Mouse (Mus musculus) T-cell, adult 66 days (primary cell): ENCODE data around the gene Krt4. TPM values are rescaled to one million over a fixed set of nuclear protein-coding genes. Genes with fewer than 3 reads are reported as not detected.

ENCODE experiments used
- total RNA-seq, 2 experiments: library from RNA; stranded (reverse); gene quantifications; 3 replicates in 1 of 2; 4 replicates in 1 of 2; pipeline ENCODE4 v1.2.4; 2023

Krt4 gene
- not detected for total RNA-seq

DNA sequence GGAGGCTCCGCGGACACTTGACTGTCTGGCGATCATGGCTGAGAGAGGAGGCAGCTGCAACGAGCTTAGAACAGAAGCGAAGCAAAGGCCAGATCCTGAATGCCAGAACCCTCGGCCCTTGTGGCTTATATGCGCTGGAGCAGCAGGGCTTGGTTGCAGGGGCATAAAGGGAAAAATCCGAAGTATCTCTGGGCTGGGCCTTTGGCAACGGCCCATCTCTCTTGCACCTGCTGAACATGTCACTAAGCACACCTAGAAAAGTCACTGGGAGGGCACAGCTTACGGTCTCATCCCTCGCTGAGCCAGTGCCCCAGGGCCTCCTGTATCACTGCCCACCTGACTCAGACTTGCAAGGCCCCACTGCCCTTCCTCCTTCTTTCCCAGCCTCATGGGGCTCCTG lies at the start of gene Krt4:
TSS of gene Krt4 (minus strand) at position 101 of the 400 bp plus-strand sequence.

GRCm38 (mm10) chr15:101954187-101954586 lies 29.7 kb upstream of the Krt4 start, which contains the start of gene Krt78:
TSS of gene Krt78 (minus strand) at chr15:101954287.

DNA sequence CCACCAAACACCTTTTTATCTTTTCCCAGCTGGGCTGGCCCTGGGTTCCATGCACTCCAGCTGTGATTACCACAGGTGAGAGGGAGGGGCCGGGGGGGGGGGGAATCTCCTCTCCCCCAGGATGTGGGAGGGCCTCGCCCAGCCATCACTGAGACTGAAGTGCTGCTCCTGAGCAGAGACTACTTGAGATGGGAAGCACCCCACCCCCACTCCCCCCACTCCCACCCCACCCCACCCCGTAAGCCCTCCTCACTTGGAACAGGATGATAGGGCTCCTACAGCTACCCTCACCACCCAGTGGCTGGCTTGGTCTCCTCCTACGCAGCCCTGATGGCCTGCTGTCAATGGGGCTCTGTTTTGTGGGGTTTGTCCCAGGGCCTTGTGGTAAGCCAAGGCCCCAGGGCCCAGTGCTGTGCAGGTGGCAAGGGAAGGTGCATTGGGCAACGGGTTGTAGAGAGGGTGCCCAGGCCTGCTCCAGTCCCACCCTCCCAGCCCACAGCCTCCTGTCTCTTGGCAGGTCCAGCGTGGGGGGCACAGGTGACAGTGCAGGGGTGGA lies 15.8 kb upstream of the Krt4 start, which contains the start of gene Krt79:
TSS of gene Krt79 (minus strand) at position 51 of the 556 bp plus-strand sequence.

GRCm38 (mm10) chr15:101892820-101893219 lies 31.7 kb downstream of the Krt4 start, which contains the start of gene Krt76:
TSS of gene Krt76 (minus strand) at chr15:101892920.

DNA sequence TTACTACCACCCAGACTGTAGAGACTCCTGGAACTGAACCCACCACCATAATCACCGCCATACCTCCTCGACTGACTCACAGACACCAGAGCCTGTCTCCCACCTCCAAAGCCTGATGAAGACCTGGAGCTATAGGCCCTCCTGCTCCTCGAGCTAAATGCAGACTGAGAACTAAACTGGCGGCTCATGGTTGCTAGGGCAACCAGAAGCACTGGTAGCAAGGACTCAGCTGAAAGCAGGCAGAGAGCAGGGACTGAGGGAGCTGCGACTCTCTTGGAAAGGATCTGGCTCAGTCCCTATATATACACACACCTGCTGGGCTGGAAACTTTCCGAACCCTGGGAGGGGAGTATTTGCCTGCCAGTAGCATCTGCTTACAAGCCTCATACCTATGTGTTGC lies 55.1 kb downstream of the Krt4 start, which contains the start of gene Krt77:
TSS of gene Krt77 (minus strand) at position 275 of the 400 bp plus-strand sequence.

Other genes with a start within 250 kb of the Krt4 start
- gene Krt6b, start 244.4 kb downstream of the Krt4 start, total RNA-seq, result not detected
- not detected for gene Krt6a, start 230.4 kb downstream of the Krt4 start, total RNA-seq
- not detected for gene Krt5, start 211.8 kb downstream of the Krt4 start, total RNA-seq
- gene Krt71, start 181.6 kb downstream of the Krt4 start, total RNA-seq, result not detected
- not detected for gene Krt72, start 138.3 kb downstream of the Krt4 start, total RNA-seq
- not detected for gene Krt73, start 122.4 kb downstream of the Krt4 start, total RNA-seq
- gene Krt2, start 106.6 kb downstream of the Krt4 start, total RNA-seq, result not detected
- not detected for gene Krt1, start 73.9 kb downstream of the Krt4 start, total RNA-seq
- not detected for gene Krt77, start 55.0 kb downstream of the Krt4 start, total RNA-seq
- gene Krt76, start 31.8 kb downstream of the Krt4 start, total RNA-seq, result not detected
- not detected for gene Krt79, start 15.6 kb upstream of the Krt4 start, total RNA-seq
- gene Krt78, start 29.6 kb upstream of the Krt4 start, total RNA-seq, result not detected
- gene Krt8, start 79.7 kb upstream of the Krt4 start, total RNA-seq, result not detected
- not detected for gene Krt18, start 103.4 kb upstream of the Krt4 start, total RNA-seq
- 100 to 1,000 TPM; 277 to 279 TPM for gene Eif4b, start 149.0 kb upstream of the Krt4 start, total RNA-seq
- gene Tns2, start 175.7 kb upstream of the Krt4 start, total RNA-seq, result under 1 TPM; 0.26 to 0.83 TPM
- gene Spryd3, start 211.5 kb upstream of the Krt4 start, total RNA-seq, result 10 to 100 TPM; 38.3 to 44.1 TPM
- not detected for gene Igfbp6, start 219.6 kb upstream of the Krt4 start, total RNA-seq
- gene Soat2, start 225.8 kb upstream of the Krt4 start, total RNA-seq, result 1 to 10 TPM; 4.5 to 5.7 TPM